Mouse (Mus musculus) midbrain, embryonic 11.5 days (tissue): ENCODE results near the gene Vwa8. TPM values are rescaled to one million over a fixed set of nuclear protein-coding genes. Genes with fewer than 3 reads are reported as not detected.

Experiments used
- ATAC-seq: fragments of 200-750 bp; cut with Nextera tagmentation; 2 replicates; pipeline ENCODE4 v1.8.0; 2017; ENCODE audit warnings: moderate TSS enrichment, moderate library complexity; ENCODE audit not compliant: low FRiP score
- DNase-seq: peaks from one replicate; pipeline ENCODE4 v3.0.0; 2015; ENCODE audit warnings: low spot score; ENCODE audit errors: missing footprints
- H3K27ac ChIP-seq: fragments of 300-500 bp; sonication (generic); 2 replicates; pipeline ENCODE4 v1.5.1; 2014; ENCODE audit warnings: low read depth, low read length
- H3K27me3 ChIP-seq: fragments of 300-500 bp; sonication (generic); 2 replicates; pipeline ENCODE4 v1.6.1; 2014; ENCODE audit warnings: mild to moderate bottlenecking, low read length, moderate library complexity, mixed read lengths; ENCODE audit not compliant: control insufficient read depth, insufficient read depth
- H3K36me3 ChIP-seq: fragments of 300-500 bp; sonication (generic); 2 replicates; pipeline ENCODE4 v1.6.1; 2014; ENCODE audit warnings: mild to moderate bottlenecking, low read length, moderate library complexity, mixed read lengths; ENCODE audit not compliant: control insufficient read depth, insufficient read depth
- H3K4me1 ChIP-seq: fragments of 300-500 bp; sonication (generic); 2 replicates; pipeline ENCODE4 v1.6.1; 2014; ENCODE audit warnings: low read length; ENCODE audit not compliant: control insufficient read depth, insufficient read depth
- H3K4me2 ChIP-seq: fragments of 300-500 bp; sonication (generic); 2 replicates; pipeline ENCODE4 v1.6.1; 2014; ENCODE audit warnings: mild to moderate bottlenecking, moderate library complexity
- H3K4me3 ChIP-seq: fragments of 300-500 bp; sonication (generic); 2 replicates; pipeline ENCODE4 v1.5.1; 2014; ENCODE audit warnings: low read depth, low read length
- H3K9ac ChIP-seq: fragments of 300-500 bp; sonication (generic); 2 replicates; pipeline ENCODE4 v1.6.1; 2014; ENCODE audit warnings: low read length
- H3K9me3 ChIP-seq: fragments of 300-500 bp; sonication (generic); 2 replicates; pipeline ENCODE4 v1.6.1; 2016; ENCODE audit warnings: low read length; ENCODE audit not compliant: control insufficient read depth
- WGBS: fragments of 180-500 bp; shearing (Covaris S2); extraction: QIAGEN DNeasy Blood & Tissue Kit; methylation state at CpG from one replicate; pipeline ENCODE4 v1.1.7; 2014; 5-methylcytosine and 5-hydroxymethylcytosine counted together
- polyA plus RNA-seq: library from polyadenylated mRNA; unstranded; fragments of >200 nt; fragmentation: Nextera tagmentation; extraction: Ambion mirVana; gene quantifications from 2 replicates; pipeline ENCODE4 v1.2.1, GENCODE M21; 2014

The Vwa8 gene
- 7.0 and 7.7 TPM in 2 replicates for polyA plus RNA-seq

DNA sequence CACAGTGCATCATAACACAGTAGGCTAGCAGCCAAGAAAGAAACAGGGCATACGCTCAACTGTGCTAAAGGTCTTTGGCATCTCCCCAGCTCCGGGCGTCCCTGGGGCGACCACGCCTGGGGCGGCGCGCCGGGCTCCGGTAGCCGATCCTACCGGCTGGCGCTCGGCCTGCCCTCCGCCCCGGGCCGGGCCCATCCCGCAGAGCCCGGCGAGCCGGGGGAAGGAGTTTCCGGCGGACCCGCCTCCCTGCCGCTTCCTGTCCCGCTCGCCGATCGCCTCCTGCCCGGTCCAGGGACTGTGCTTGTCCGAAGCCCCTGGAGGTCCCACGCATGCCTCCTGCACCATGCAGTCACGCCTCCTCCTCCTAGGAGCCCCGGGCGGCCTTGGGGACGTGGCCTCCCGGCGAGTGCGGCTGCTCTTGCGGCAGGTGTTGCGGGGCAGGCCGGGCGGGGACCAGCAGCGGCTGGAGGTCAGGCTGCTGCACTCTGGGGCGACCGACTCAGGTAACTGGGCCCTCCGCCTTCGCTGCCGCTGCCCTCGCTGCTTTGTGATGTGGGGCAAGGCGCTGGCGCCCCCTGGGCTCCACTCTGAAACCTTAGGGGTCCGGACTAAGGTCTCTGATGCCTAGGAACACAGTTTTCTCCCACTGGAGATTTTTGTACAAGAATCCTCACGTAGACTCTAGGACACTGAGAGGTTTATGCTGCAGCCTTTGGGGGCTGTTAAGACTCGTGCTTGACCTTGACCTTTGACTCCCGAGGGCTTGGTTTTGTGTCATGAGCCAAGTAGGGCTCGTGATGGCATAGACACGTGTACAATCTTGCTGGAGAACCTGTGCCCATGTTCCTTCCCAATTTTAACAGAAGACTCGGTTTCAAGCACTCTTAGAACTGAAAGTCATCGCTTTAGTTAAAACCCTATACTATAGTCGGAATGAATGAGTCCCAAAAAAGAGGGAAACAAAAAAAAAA is at the start of gene Vwa8:
Vwa8 (plus strand) TSS at position 112 of the 971 bp plus-strand sequence.
- H3K9me3 ChIP-seq = no peaks in the 10 kb centered on the region
- peak within 1 kb of the TSS; percentile 63 for H3K4me3 ChIP-seq
- peak within 1 kb of the TSS; percentile 65 for H3K4me2 ChIP-seq
- no peaks in the 10 kb centered on the region for H3K27me3 ChIP-seq
- 3% methylated on average over 61 of the region's 61 CpGs for WGBS
- ATAC-seq (peak; percentile 96), DNase-seq (peak; percentile 98)
- no peaks in the 10 kb centered on the region for H3K36me3 ChIP-seq
- peak within 1 kb of the TSS; percentile 87 for H3K9ac ChIP-seq
- peak within 1 kb of the TSS; percentile 56 for H3K27ac ChIP-seq
- peaks cover 12% of the 10 kb centered on the region; the same call in 1 of the 2 replicates for H3K4me1 ChIP-seq

GRCm38 (mm10) chr14:78802378-78802777 is 46.5 kb upstream of the Vwa8 start:
- H3K4me1 ChIP-seq = no peaks in the 10 kb centered on the region
- no peaks in the 10 kb centered on the region for H3K9me3 ChIP-seq
- H3K27me3 ChIP-seq = no peaks in the 10 kb centered on the region
- no peak overlapping the region for H3K27ac ChIP-seq
- no peak overlapping the region for H3K4me3 ChIP-seq
- no peaks in the 10 kb centered on the region for H3K36me3 ChIP-seq
- ATAC-seq = no peak
- H3K4me2 ChIP-seq = no peak overlapping the region
- no peak for DNase-seq
- WGBS = 90% methylated on average over 2 of the region's 2 CpGs
- H3K9ac ChIP-seq = no peak overlapping the region

DNA sequence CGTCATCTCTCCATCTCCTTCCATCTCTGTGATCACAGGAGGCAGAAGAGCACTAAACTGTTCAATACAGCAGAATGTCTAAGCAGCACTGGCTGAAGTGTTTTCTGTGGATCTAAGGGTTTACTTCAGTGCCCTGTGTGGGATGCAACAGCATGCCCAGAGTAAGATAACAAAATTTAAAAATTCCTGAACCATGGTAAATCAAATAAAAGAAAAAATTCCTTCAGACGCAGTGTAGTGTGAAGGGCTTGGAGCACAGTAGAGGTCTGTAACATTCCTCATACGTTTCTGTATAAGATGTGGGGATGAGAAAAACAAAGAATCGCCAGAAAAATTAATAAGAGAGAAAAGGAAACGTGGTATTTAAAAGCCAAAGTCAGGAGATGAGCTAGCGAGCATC is 44.9 kb upstream of the Vwa8 start:
- 87% methylated on average over 6 of the region's 6 CpGs for WGBS
- H3K27me3 ChIP-seq = no peaks in the 10 kb centered on the region
- no peak overlapping the region for H3K4me3 ChIP-seq
- DNase-seq (no peak), ATAC-seq (no peak)
- H3K9ac ChIP-seq = no peak overlapping the region
- no peak overlapping the region for H3K4me2 ChIP-seq
- no peaks in the 10 kb centered on the region for H3K36me3 ChIP-seq
- H3K27ac ChIP-seq = no peak overlapping the region
- no peaks in the 10 kb centered on the region for H3K9me3 ChIP-seq
- H3K4me1 ChIP-seq = no peaks in the 10 kb centered on the region

DNA sequence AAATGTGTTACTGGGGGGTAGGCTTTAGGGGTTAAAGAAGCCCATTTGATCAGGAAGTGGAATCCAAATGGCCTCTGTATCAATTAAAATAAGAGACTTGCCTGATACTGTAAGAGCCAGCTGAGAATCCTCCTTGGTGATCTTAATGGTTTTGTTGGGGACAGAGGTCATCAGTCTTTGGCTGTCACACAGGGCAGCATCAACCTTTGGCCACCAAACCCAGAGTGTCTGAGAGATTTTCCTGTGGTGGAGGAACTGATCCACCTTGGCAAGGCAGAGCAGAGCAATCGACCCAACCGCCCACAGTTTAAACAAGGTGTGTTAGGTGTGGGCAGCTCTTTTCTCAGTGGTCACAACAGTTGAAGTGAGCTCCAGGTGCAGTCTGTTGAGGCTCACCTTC is 36.0 kb upstream of the Vwa8 start:
- no peak overlapping the region for H3K27ac ChIP-seq
- no peaks in the 10 kb centered on the region for H3K27me3 ChIP-seq
- 93% methylated on average over 2 of the region's 2 CpGs for WGBS
- ATAC-seq (no peak), DNase-seq (no peak)
- H3K36me3 ChIP-seq = no peaks in the 10 kb centered on the region
- H3K4me2 ChIP-seq = no peak overlapping the region
- no peak overlapping the region for H3K9ac ChIP-seq
- no peaks in the 10 kb centered on the region; the same call in 1 of the 2 replicates for H3K9me3 ChIP-seq
- no peaks in the 10 kb centered on the region for H3K4me1 ChIP-seq
- H3K4me3 ChIP-seq = no peak overlapping the region

- no peak overlapping the region for H3K4me2 ChIP-seq
- WGBS = 56% methylated on average over 3 of the region's 3 CpGs
- no peak overlapping the region for H3K9ac ChIP-seq
- H3K9me3 ChIP-seq = no peaks in the 10 kb centered on the region; the same call in 1 of the 2 replicates
- DNase-seq (no peak), ATAC-seq (no peak)
- H3K36me3 ChIP-seq = no peaks in the 10 kb centered on the region
- H3K27ac ChIP-seq = no peak overlapping the region
- no peaks in the 10 kb centered on the region for H3K4me1 ChIP-seq
- H3K27me3 ChIP-seq = no peaks in the 10 kb centered on the region
- no peak overlapping the region for H3K4me3 ChIP-seq
Measured at GRCm38 (mm10) chr14:78816411-78816810, 32.4 kb upstream of the Vwa8 start.

GRCm38 (mm10) chr14:78817651-78818050 is 31.2 kb upstream of the Vwa8 start:
- no peaks in the 10 kb centered on the region for H3K36me3 ChIP-seq
- no peaks in the 10 kb centered on the region for H3K27me3 ChIP-seq
- H3K4me3 ChIP-seq = no peak overlapping the region
- DNase-seq = no peak
- H3K9ac ChIP-seq = no peak overlapping the region
- H3K9me3 ChIP-seq = no peaks in the 10 kb centered on the region; the same call in 1 of the 2 replicates
- H3K27ac ChIP-seq = no peak overlapping the region
- no peak for ATAC-seq
- no peaks in the 10 kb centered on the region for H3K4me1 ChIP-seq
- H3K4me2 ChIP-seq = no peak overlapping the region
- WGBS = 92% methylated on average over 3 of the region's 3 CpGs

GRCm38 (mm10) chr14:78818406-78818805 is 30.4 kb upstream of the Vwa8 start:
- H3K9me3 ChIP-seq = no peaks in the 10 kb centered on the region; the same call in 1 of the 2 replicates

DNA sequence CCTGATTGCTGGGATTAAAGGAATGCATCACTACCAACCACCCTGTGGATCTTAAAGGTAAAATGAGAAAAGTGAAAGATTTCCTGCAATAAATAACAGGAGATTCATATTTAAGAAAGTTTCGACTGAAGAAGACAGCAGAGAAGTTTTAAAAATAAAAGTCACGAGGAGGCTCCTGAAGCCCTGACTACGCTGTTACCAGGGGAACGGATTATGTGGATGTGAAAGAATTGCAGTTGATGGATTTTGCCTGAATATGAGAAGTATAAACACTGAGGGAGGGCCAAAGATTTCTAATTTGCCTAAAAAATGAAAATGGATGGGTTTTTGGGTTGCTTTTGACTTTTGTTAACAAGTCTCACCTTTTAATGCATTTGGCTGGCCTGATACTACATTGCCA is 24.8 kb upstream of the Vwa8 start:
- Histone ChIP-seq H3K4me2 (no peak overlapping the region), H3K36me3 (no peaks in the 10 kb centered on the region), H3K4me3 (no peak overlapping the region), H3K9me3 (no peaks in the 10 kb centered on the region), H3K27me3 (no peaks in the 10 kb centered on the region), H3K9ac (no peak overlapping the region), H3K27ac (no peak overlapping the region), H3K4me1 (no peaks in the 10 kb centered on the region)
- WGBS = 85% methylated on average over 4 of the region's 4 CpGs
- no peak for ATAC-seq
- DNase-seq = no peak

More at GRCm38 (mm10) chr14:78818406-78818805, 30.4 kb upstream of the Vwa8 start:
- Histone ChIP-seq H3K27me3 (no peaks in the 10 kb centered on the region), H3K4me3 (no peak overlapping the region), H3K27ac (no peak overlapping the region), H3K4me2 (no peak overlapping the region), H3K4me1 (no peaks in the 10 kb centered on the region), H3K36me3 (no peaks in the 10 kb centered on the region), H3K9ac (no peak overlapping the region)
- WGBS = 86% methylated on average over 3 of the region's 3 CpGs
- ATAC-seq (no peak), DNase-seq (no peak)

- no peak for ATAC-seq
- no peaks in the 10 kb centered on the region for H3K27me3 ChIP-seq
- no peak for DNase-seq
- H3K9me3 ChIP-seq = no peaks in the 10 kb centered on the region
- no peak overlapping the region for H3K4me3 ChIP-seq
- H3K4me2 ChIP-seq = no peak overlapping the region
- no peaks in the 10 kb centered on the region for H3K36me3 ChIP-seq
- no peak overlapping the region for H3K27ac ChIP-seq
- WGBS = 65% methylated on average over 4 of the region's 4 CpGs
- H3K9ac ChIP-seq = no peak overlapping the region
- H3K4me1 ChIP-seq = no peaks in the 10 kb centered on the region
Measured at GRCm38 (mm10) chr14:78824507-78824906, 24.3 kb upstream of the Vwa8 start.
